Mouse (Mus musculus) lung, postnatal 10 days (tissue): ENCODE data around the gene Prmt2.

Source experiments
- DNase-seq: peaks from one replicate; pipeline ENCODE4 v3.0.0; 2021

Gene Prmt2

DNA sequence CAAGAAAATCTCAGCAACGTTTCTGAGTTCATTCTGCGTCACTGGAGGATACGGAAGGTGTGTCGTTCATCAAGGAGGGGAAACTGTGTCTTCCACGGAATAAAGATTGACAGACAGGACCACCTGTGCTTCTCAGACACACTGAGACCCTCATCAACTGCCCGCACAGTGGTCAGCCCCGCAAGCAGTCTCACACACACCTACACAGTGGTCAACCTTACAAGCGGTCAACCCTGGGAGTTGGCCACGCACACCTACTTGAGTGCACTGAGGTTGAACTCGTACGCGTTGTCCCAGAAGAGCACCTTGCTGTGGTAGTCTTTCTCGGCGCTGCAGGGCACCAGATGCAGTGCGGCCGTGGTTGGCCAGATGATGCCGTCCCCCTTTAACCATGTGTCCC, 20.6 kb downstream of the Prmt2 start:
- no peak for DNase-seq

DNA sequence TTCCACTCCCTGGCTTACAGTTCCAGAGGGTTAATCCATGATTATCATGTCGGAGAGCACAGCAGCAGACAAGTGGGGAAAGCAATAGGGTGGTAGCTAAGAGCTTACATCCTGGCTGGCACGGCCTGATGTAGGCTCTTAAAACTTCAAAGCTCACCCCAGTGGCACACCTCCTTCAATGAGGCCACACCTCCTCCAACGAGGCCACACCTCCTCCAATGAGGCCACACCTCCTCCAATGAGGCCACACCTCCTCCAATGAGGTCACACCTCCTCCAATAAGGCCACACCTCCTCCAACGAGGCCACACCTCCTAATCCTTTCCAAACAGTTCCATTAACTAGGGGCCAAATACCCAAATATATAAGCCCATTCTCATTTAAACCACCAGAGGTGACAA, 23.5 kb downstream of the Prmt2 start:
- DNase-seq, result no peak

DNA sequence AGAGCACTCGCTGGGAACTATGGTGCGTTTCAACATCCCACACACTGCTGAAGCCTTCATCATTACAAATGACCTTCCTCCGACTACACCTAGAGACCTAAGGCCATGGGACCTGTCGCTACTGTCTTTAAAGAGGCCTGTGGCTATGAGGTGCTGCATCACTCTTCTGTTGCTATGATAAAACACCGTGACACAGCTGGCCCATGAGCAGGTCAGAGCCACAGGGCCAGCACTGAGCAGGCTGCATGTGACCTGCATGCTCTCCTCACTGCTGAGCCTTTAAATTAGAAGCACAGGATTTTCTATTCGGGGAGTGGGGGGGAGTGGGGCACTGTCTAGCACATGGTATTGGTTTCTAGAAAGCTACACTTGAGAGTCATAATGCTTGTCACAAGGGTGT, 25.5 kb downstream of the Prmt2 start:
- no peak for DNase-seq

DNA sequence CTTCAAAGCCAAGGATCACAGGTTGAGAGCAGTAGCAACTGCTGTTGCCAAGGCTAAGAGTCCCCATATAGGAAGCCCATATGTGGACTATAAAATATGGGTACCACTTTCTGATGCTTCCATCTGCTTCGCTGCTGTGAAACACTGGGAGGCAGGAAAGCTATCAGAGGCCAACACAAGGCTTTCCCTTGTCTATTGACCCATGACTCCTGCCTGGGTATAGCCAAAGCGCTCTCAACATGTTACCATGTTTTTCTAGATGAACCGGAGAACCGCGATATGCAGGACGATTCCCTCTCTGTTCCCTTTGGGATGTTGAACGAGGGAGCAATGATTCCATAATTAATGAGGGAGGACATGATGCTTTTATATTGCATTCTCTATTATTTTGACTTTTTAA, 26.9 kb downstream of the Prmt2 start:
- no peak for DNase-seq

DNA sequence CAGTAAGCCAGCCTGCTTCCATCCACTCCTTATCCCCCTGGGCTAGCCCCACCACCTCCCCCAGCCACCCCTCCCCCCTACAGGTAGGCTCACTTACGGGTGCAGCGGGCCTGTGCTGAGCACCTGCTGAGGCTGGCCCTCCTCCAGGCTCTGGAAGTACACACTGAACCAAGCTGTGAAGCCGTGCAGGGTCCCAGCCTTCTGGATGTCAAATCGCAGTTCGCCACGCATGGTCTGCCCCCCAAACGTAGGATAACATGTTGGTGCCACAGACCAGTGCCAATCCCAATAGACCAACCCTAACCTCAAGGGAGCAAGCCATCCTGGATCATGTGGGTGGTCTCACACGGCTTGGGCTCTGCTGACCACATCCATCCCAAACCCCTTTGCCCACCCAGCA, 28.4 kb downstream of the Prmt2 start:
- no peak for DNase-seq

DNA sequence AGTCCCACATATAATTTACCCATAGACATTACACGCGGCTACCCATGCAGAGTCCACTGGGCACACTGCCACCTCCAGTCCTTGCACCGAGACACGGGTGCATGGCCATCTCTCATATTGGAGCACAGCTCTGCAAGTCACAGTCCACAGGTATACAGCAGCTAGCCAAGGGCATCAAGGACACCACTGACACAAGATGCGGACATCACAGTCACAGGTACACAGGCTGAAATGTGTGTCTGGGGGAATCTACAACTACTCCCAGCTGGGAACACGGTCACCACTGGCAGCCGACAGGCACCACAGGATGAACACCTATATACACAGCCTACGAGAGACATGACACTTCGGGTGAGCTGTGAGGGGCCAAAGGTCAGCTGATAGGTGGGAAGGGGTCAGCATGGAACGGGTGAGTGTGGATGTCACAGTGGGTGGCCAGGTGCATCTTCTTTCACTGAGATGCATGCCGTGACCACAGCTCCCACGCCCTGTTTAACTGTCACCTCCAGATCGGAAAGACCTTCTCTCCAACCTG, 30.3 kb downstream of the Prmt2 start:
- no peak for DNase-seq

DNA sequence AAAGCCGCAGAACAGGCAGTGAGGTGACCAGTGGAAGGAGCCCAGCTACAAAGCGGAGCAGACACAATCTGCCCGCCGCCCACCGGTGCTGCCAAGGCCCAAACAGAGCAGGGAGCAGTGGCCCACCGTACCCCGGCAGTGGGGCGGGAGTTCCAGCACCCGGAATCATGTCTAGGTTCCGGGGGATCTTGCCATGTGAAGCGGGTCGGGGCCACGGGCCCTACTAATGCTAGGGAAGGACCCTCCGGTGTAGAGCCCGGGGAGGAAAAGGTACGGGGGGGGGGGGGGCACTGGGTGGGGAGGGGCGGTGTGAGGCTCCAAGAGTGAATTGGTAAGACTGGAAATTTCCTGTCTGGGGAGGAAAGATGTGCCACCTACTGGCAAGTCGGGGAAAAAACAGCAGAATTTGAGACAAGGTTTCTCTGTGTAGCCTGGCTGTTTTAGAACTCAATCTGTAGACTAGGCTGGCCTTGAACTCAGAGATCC, 33.8 kb downstream of the Prmt2 start:
- peak; percentile 60 for DNase-seq

DNA sequence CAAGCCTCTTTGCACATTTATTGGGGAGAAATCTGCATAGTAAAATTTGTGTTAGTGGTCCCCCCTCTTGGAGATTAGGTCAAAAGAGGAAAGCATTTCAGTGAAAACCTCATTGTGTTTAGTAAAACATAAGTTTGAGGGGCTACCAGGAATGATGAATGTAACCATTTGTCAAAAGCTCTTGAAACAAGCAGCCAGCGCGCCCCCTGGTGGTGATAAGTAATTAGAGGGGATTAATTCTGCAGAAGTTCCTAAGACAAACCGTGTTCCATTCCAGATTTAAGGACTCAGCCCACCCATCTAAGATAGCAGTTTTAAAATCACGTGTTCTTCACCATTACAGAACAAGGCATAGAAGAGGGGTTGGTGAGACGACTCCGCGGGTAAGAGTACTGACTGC, 35.7 kb downstream of the Prmt2 start:
- peak; percentile 84 for DNase-seq

DNA sequence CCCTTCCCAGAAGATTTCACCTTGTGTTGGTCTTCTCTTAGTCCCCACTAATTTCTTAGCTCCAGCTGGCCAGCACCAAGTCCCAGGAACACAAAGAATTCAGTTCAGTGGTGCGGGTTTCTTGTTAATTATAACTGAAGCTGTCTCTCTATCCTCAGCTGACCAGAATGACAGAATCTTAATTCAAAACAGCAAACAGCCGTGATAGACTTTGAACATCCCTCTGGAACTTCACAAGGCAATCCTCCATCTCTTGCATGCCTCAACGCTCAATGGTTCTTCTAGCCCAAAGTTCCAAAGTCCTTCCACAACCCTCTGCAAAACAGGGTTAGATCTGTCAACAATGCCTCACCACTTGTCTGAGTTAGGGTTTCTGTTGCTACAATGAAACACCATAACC, 36.2 kb downstream of the Prmt2 start:
- DNase-seq, result no peak

DNA sequence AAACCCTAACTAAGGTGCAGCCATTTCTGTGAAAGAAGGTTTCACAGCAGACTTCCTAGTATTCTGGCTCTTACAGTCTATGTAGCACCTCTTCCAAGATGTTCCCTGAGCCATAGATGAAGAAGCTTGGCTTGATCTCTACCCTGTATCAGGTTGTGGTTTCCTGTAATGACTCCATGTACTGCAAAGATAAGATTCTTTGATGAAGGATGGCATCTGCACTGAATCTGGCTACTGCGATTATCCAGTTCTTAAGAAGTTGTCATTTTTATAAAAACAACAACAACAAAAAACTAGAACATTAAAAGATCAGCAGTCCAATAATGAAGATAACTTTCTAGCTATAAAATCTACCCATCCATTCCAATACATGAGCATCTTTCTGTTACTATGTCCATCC, 49.7 kb downstream of the Prmt2 start:
- no peak for DNase-seq

DNA sequence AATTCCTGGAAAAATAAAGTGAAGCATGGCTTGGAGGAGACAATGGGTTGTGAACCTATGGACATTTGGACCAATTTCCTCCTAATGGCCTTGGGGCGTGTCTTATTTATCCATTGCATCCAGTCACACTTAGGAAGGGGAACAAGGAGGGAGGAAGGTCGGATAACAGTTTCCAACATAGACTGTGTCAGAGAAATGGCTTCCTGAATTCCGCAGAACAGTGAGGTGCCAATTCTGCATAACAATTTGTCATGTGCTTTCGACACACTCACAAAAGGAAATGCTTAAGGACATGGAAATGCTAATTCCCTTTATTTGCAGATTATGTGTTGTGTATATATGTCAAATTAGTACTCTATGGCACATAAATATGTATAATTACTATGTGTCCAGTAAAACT, 52.4 kb downstream of the Prmt2 start:
- DNase-seq, result no peak

DNA sequence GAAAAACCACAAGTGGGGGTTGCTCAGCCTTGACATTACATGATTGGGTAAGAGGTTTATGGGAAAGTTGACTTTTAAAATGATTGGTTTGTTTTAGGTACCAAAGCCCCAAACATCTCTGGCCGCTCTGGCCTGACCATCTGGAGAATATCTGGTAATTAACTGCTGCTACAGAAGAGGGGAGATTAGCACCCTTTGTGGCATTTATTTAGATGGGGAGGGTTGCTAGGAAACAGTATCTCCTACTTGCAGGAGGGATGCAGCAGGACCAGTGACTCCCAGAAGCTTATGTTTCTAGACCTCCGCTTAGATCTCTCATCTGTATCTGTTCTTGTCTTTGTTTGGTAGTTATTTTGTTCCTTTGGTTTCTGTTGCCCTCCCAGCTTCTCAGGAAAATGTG, 62.8 kb downstream of the Prmt2 start:
- DNase-seq, result no peak

DNA sequence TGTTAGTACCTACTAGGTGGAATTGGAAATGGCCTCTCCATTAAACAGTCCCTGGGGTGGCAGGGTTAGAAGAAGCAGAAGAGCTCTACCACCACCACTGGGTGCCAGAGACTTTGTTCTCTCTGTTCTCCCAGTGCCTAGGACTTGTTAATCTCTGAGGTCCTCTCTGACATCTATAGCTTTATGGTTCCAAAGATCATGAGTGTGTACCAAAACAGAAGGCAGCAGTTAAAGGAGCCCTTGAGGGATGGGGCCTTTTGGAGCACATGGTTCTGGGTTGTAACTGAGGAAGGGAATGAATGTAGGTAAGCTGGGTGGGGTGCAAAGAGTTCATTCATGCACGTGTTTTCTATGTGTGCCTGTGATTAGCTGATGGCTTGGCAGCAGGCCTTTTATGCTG, 79.7 kb downstream of the Prmt2 start:
- DNase-seq, result no peak

DNA sequence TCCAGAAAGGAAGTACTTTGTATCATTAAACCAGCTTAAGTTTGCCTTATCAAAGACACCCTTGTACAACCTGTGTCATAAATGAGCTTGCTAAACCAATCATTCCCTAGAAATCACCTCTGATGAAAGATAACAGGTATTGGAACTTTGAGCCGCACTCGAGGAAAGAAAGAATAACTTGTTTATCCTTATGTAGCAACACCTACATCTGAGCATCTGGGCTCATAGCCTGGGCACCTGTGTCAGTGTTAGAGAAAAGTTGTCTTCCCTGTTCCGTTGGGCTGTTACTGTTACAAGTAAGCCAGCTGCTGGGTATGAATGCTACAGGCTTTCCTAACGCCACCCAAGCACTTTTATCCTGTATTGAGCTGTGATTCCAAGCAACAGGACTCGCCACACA, 80.1 kb downstream of the Prmt2 start:
- DNase-seq, result no peak
